Mouse (Mus musculus): ENCODE measurements around the gene Pttg1ip.

Gene Pttg1ip

GRCm38 (mm10) chr10:77608589-77608988 lies 27.1 kb downstream of the Pttg1ip start:
- DNase-seq = no peak

GRCm38 (mm10) chr10:77610221-77610961 lies 28.9 kb downstream of the Pttg1ip start:
- no peak for DNase-seq

GRCm38 (mm10) chr10:77613409-77613808 lies 31.9 kb downstream of the Pttg1ip start:
- no peak for DNase-seq

GRCm38 (mm10) chr10:77615647-77616046 lies 34.1 kb downstream of the Pttg1ip start:
- DNase-seq = no peak

GRCm38 (mm10) chr10:77616166-77616565 lies 34.6 kb downstream of the Pttg1ip start:
- no peak for DNase-seq

GRCm38 (mm10) chr10:77616926-77617325 lies 35.4 kb downstream of the Pttg1ip start:
- no peak for DNase-seq

GRCm38 (mm10) chr10:77621546-77621945 lies 40.0 kb downstream of the Pttg1ip start:
- no peak for DNase-seq

GRCm38 (mm10) chr10:77622055-77622988 lies 40.8 kb downstream of the Pttg1ip start, which contains the start of gene Ube2g2:
Gene Ube2g2 (plus strand): TSS chr10:77622275.
- peak; percentile 93 for DNase-seq

- DNase-seq = no peak
These were observed 41.6 kb downstream of the Pttg1ip start for GRCm38 (mm10) chr10:77623069-77623492.

- no peak for DNase-seq
These were observed 42.3 kb downstream of the Pttg1ip start for GRCm38 (mm10) chr10:77623639-77624400.

GRCm38 (mm10) chr10:77624570-77624995 lies 43.1 kb downstream of the Pttg1ip start:
- DNase-seq = no peak

- no peak for DNase-seq
These were observed 44.5 kb downstream of the Pttg1ip start for GRCm38 (mm10) chr10:77626036-77626435.

GRCm38 (mm10) chr10:77626591-77626990 lies 45.1 kb downstream of the Pttg1ip start:
- DNase-seq = no peak

- peak; percentile 81 for DNase-seq
These were observed 46.0 kb downstream of the Pttg1ip start for GRCm38 (mm10) chr10:77627497-77627896.

- DNase-seq = no peak
These were observed 47.6 kb downstream of the Pttg1ip start for GRCm38 (mm10) chr10:77629163-77629562.

- DNase-seq = no peak
These were observed 48.5 kb downstream of the Pttg1ip start for GRCm38 (mm10) chr10:77629970-77630369.

- no peak for DNase-seq
These were observed 52.5 kb downstream of the Pttg1ip start for GRCm38 (mm10) chr10:77634016-77634415.

GRCm38 (mm10) chr10:77634452-77635231 lies 53.1 kb downstream of the Pttg1ip start:
- no peak for DNase-seq

GRCm38 (mm10) chr10:77636234-77636922 lies 54.9 kb downstream of the Pttg1ip start:
- no peak for DNase-seq

GRCm38 (mm10) chr10:77638956-77639355 lies 57.4 kb downstream of the Pttg1ip start:
- DNase-seq = no peak

GRCm38 (mm10) chr10:77643160-77643559 lies 61.6 kb downstream of the Pttg1ip start:
- no peak for DNase-seq
